ENCODE assay signal across 8 mouse cellular contexts in genomic region chr2:60125049-60126004, GRCm38 (mm10).
DNase-seq lines count a peak whose midpoint lies in the region; ATAC-seq and TF ChIP-seq lines count a peak whose summit lies in the region.

No protein-coding gene starts in this region.

- ATAC-seq in G1E (ENCODE audit: extremely low read depth, insufficient number of reproducible peaks, low FRiP score, poor library complexity, severe bottlenecking), result peak; percentile 50
- ATAC-seq in forebrain, postnatal 0 days, result peak; percentile 79
- peak; percentile 25 to 57; a peak in 3 of 4 replicates for ATAC-seq in hematopoietic stem cell, adult 5-6 weeks (replicated peaks in 1 of 2; ENCODE audit: insufficient read depth in 1 of 2, low FRiP score in 2 of 2, low TSS enrichment in 1 of 2, low read depth in 1 of 2, poor library complexity in 2 of 2, severe bottlenecking in 2 of 2)
- ATAC-seq in lung, embryonic 16.5 days (ENCODE audit: low read depth), result peak; percentile 80

- 2% methylated on average over 65 of the region's 83 CpGs for WGBS in forebrain, postnatal 0 days
- under 1% methylated on average over 55 of the region's 83 CpGs for WGBS in lung, embryonic 16.5 days

- peak overlapping the region; percentile 57 for H3K4me2 ChIP-seq in forebrain, postnatal 0 days (ENCODE audit: low read depth)
- peak overlapping the region; percentile 52 for H3K4me2 ChIP-seq in lung, embryonic 16.5 days (ENCODE audit: low read depth, low read length)

- no peaks in the 10 kb centered on the region for H3K9me3 ChIP-seq in G1E (replicated peaks)
- H3K9me3 ChIP-seq in forebrain, postnatal 0 days (ENCODE audit: low read length), result no peaks in the 10 kb centered on the region
- H3K9me3 ChIP-seq in lung, embryonic 16.5 days (ENCODE audit: control insufficient read depth, low read length), result no peaks in the 10 kb centered on the region

- H3K36me3 ChIP-seq in G1E (replicated peaks), result no peaks in the 10 kb centered on the region
- H3K36me3 ChIP-seq in forebrain, postnatal 0 days (ENCODE audit: insufficient read depth), result no peaks in the 10 kb centered on the region
- no peaks in the 10 kb centered on the region for H3K36me3 ChIP-seq in lung, embryonic 16.5 days (ENCODE audit: control insufficient read depth, insufficient read depth, low read length)

- H3K27ac ChIP-seq in forebrain, postnatal 0 days (ENCODE audit: low read depth, low read length), result peak overlapping the region; percentile 97
- peak overlapping the region; percentile 100 for H3K27ac ChIP-seq in lung, embryonic 16.5 days (ENCODE audit: low read length)

- H3K4me3 ChIP-seq in G1E (ENCODE audit: low read depth, low read length), result peak overlapping the region; percentile 76
- H3K4me3 ChIP-seq in forebrain, postnatal 0 days (ENCODE audit: low read depth, low read length), result peak overlapping the region; percentile 75
- peak overlapping the region; percentile 93 for H3K4me3 ChIP-seq in lung, embryonic 16.5 days (ENCODE audit: low read length)

- DNase-seq in G1E (ENCODE audit: low spot score), result peak; percentile 31
- peak; percentile 55 to 73 for DNase-seq in cerebellum, adult 18-20 months
- peak; percentile 77 for DNase-seq in forebrain, postnatal 0 days
- peak; percentile 25 to 36 for DNase-seq in layer of hippocampus, adult 8-10 months (ENCODE audit: low spot score in 2 of 2)
- DNase-seq in ovary, adult 18-20 months (ENCODE audit: low spot score), result peak; percentile 45
- DNase-seq in thymus, postnatal 0 days (ENCODE audit: low spot score), result peak; percentile 60

- H3K4me1 ChIP-seq in G1E (ENCODE audit: insufficient read depth, low read depth, low read length), result peaks cover 28% of the 10 kb centered on the region
- H3K4me1 ChIP-seq in forebrain, postnatal 0 days (ENCODE audit: insufficient read depth), result peaks cover 9% of the 10 kb centered on the region; the same call in 1 of the 2 replicates
- H3K4me1 ChIP-seq in lung, embryonic 16.5 days (replicated peaks; ENCODE audit: control insufficient read depth, insufficient read depth, low read length), result peaks cover 12% of the 10 kb centered on the region

- peak overlapping the region; percentile 96 for H3K9ac ChIP-seq in forebrain, postnatal 0 days
- H3K9ac ChIP-seq in lung, embryonic 16.5 days (ENCODE audit: low read length), result peak overlapping the region; percentile 99

- no peaks in the 10 kb centered on the region for H3K27me3 ChIP-seq in G1E (ENCODE audit: insufficient read depth, low read length)
- H3K27me3 ChIP-seq in forebrain, postnatal 0 days (ENCODE audit: insufficient read depth, low read length), result no peaks in the 10 kb centered on the region
- no peaks in the 10 kb centered on the region for H3K27me3 ChIP-seq in lung, embryonic 16.5 days (ENCODE audit: control insufficient read depth, insufficient read depth, low read depth, low read length)

- no peak for TF ChIP-seq CTCF in G1E (IDR thresholded peaks at IDR 0.05; ENCODE audit: low read depth, low read length)
- no peak for TF ChIP-seq CTCF in forebrain, postnatal 0 days (IDR thresholded peaks at IDR 0.05; ENCODE audit: low read depth)

Comparison
In these comparisons a context has a peak if more than half of its experiments do, and no peak if none do; other contexts are left out.
1. Peak in every context shown above with its lines: DNase-seq, ATAC-seq, H3K4me3 ChIP-seq and H3K27ac ChIP-seq.